Mouse (Mus musculus): ENCODE results near the gene Reg3g. TPM values are rescaled to one million over a fixed set of nuclear protein-coding genes. Genes with fewer than 3 reads are reported as not detected.
"Not testable (repeated sequence)": the region's sequence is repeated elsewhere in the genome, so short reads cannot be mapped to it uniquely, and the experiment has no call there.

Gene Reg3g
- polyA plus RNA-seq, 1 experiment from 2014 or later = not detected

DNA sequence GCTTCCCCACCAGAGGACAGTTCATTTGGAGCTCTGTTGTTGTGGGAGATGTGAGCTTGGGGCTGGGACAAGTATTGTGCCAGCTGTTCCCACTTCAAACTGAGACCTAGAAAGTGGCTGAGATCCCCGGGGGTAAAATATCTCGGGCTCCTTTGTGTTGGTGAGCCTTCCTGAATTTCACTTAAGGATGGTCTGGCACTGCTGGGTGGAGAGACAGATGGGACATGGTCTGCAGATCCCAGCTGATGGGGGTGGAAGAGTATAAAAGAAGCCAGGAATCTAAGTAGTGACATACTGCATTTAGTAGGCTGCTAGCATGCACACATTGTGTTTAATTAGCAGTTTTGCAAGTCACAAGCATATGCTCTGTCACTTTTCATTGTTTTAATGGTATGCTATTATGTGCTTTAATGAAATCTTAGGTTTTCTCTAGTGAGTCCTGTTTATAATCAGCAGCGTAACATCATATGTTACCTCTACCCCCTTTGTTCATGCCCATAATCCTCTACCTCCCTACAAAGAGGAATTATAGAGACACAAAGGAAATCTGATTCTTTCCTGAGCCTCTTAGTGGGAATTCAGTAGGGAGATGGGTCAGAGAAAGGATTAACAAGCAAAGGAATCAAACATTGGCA is 8.4 kb downstream of the Reg3g start:
- Histone ChIP-seq H3K27me3 (ENCODE audit: control insufficient read depth, insufficient read depth, low read length) (no peaks in the 10 kb centered on the region), H3K4me2 (replicated peaks) (no peak overlapping the region), H3K27ac (no peak overlapping the region), H3K9me3 (ENCODE audit: control insufficient read depth, low read length) (no peaks in the 10 kb centered on the region), H3K4me3 (replicated peaks; ENCODE audit: low read length) (no peak overlapping the region), H3K9ac (no peak overlapping the region), H3K4me1 (replicated peaks; ENCODE audit: control insufficient read depth, insufficient read depth, low read length) (no peaks in the 10 kb centered on the region), H3K36me3 (replicated peaks; ENCODE audit: control insufficient read depth, insufficient read depth) (no peaks in the 10 kb centered on the region)
- ATAC-seq (ENCODE audit: low FRiP score) (0 out of 2 replicates have a peak, but pooled peaks have one; percentile 21), DNase-seq (ENCODE audit: low spot score) (no peak)
- 45% methylated on average over 3 of the region's 3 CpGs for WGBS

DNA sequence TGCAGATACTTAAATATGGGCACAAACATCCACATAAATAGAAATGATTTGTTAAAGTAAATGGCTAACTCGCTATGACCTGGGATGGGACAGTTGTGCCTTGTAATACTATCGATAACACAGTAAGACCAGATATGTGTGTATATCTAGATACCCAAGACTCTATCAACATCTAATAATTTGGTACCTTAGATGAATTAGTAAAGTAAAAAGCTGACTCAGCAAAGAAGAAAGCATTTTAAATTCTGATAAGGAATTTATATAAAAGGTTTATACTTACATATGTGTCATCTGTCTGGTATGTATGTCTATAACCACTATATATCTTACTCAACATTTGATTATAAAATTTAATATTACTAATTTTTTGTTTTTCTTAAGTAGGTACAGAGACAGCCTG is 15.9 kb downstream of the Reg3g start:
- Histone ChIP-seq H3K4me1 (replicated peaks; ENCODE audit: control insufficient read depth, insufficient read depth, low read length) (no peaks in the 10 kb centered on the region), H3K4me2 (replicated peaks) (no peak overlapping the region), H3K36me3 (replicated peaks; ENCODE audit: control insufficient read depth, insufficient read depth) (no peaks in the 10 kb centered on the region), H3K27me3 (ENCODE audit: control insufficient read depth, insufficient read depth, low read length) (no peaks in the 10 kb centered on the region), H3K9me3 (ENCODE audit: control insufficient read depth, low read length) (no peaks in the 10 kb centered on the region), H3K27ac (no peak overlapping the region), H3K9ac (no peak overlapping the region), H3K4me3 (replicated peaks; ENCODE audit: low read length) (no peak overlapping the region)
- 94% methylated on average over 2 of the region's 2 CpGs for WGBS
- ATAC-seq (ENCODE audit: low FRiP score) = no peak
- no peak for DNase-seq (ENCODE audit: low spot score)

DNA sequence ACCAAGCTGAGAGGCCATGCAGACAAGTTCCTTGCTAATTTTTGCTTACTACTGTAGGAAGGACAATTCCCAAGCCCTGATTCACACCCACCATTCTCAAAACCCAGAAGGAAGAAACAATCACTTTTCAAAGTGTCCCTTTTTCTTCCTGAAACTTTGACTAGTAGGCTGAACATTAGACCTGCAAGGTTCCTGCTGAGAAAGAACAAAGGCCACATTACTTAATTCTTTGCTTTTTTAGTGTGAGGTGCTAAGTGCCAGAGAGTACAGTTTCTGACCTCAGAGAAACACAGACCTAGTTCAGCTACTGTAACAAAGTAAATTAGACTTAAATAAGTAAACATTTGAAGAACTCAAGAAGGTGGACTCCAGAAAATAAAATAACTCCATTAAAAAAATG is 20.3 kb downstream of the Reg3g start:
- no peak for DNase-seq (ENCODE audit: low spot score)

DNA sequence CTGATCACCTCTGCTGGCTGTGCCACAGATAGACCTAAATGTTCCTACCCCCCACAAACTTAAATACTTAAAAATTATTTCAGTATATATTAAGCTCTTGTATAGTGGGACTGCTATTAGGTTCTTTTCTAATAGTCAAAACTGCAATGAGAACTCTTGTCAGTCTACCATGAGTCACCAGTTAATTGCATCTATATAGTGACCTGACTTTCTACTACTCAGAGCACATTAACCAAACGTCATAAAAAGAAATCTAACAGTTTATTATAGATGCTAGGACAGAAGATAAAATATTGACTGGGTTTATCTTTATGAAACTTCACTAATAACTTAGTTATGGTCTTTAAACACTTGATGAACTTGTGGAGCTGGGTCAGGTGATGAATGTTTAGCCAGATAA is 21.5 kb downstream of the Reg3g start:
- Histone ChIP-seq H3K9me3 (ENCODE audit: control insufficient read depth, low read length) (no peaks in the 10 kb centered on the region), H3K9ac (no peak overlapping the region), H3K27ac (no peak overlapping the region), H3K36me3 (replicated peaks; ENCODE audit: control insufficient read depth, insufficient read depth) (no peaks in the 10 kb centered on the region), H3K27me3 (ENCODE audit: control insufficient read depth, insufficient read depth, low read length) (no peaks in the 10 kb centered on the region), H3K4me2 (replicated peaks) (no peak overlapping the region), H3K4me3 (replicated peaks; ENCODE audit: low read length) (no peak overlapping the region), H3K4me1 (replicated peaks; ENCODE audit: control insufficient read depth, insufficient read depth, low read length) (no peaks in the 10 kb centered on the region)
- ATAC-seq (ENCODE audit: low FRiP score) (no peak), DNase-seq (ENCODE audit: low spot score) (no peak)
- 72% methylated on average over 1 of the region's 1 CpGs for WGBS

More for the DNA sequence above, 20.3 kb downstream of the Reg3g start:
- no peaks in the 10 kb centered on the region for H3K27me3 ChIP-seq (ENCODE audit: control insufficient read depth, insufficient read depth, low read length)
- no peak overlapping the region for H3K9ac ChIP-seq
- no peaks in the 10 kb centered on the region for H3K36me3 ChIP-seq (replicated peaks; ENCODE audit: control insufficient read depth, insufficient read depth)
- H3K27ac ChIP-seq = no peak overlapping the region
- no peaks in the 10 kb centered on the region for H3K4me1 ChIP-seq (replicated peaks; ENCODE audit: control insufficient read depth, insufficient read depth, low read length)
- no peak for ATAC-seq (ENCODE audit: low FRiP score)
- H3K4me2 ChIP-seq (replicated peaks) = no peak overlapping the region
- H3K9me3 ChIP-seq (ENCODE audit: control insufficient read depth, low read length) = no peaks in the 10 kb centered on the region
- H3K4me3 ChIP-seq (replicated peaks; ENCODE audit: low read length) = no peak overlapping the region

DNA sequence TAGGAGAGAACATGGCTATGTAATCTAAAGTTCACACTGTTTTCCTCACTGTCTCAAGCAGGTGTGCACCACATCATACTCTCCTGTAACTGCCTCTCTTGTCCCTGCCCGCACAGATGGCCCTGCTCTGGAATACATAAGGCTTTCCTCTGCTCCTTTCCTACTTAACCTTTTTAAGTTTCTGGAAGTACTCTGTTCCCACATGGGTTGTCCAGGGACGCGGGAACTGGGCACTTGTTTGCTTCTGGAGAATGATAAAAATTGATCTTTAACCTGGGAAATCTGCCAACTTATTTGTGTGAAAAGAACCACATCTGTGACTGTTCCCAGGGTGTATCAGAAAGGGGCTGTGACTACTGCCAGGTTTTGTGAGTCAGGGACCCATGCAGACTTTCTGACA is 43.2 kb downstream of the Reg3g start:
- no peaks in the 10 kb centered on the region for H3K4me1 ChIP-seq (replicated peaks; ENCODE audit: control insufficient read depth, insufficient read depth, low read length)
- no peaks in the 10 kb centered on the region for H3K27me3 ChIP-seq (ENCODE audit: control insufficient read depth, insufficient read depth, low read length)
- no peaks in the 10 kb centered on the region for H3K36me3 ChIP-seq (replicated peaks; ENCODE audit: control insufficient read depth, insufficient read depth)
- no peak overlapping the region for H3K27ac ChIP-seq
- no peak overlapping the region for H3K9ac ChIP-seq
- H3K4me3 ChIP-seq (replicated peaks; ENCODE audit: low read length) = no peak overlapping the region
- 79% methylated on average over 3 of the region's 3 CpGs for WGBS
- no peak overlapping the region for H3K4me2 ChIP-seq (replicated peaks)
- no peaks in the 10 kb centered on the region for H3K9me3 ChIP-seq (ENCODE audit: control insufficient read depth, low read length)
- ATAC-seq (ENCODE audit: low FRiP score) = no peak
- DNase-seq (ENCODE audit: low spot score) = no peak

DNA sequence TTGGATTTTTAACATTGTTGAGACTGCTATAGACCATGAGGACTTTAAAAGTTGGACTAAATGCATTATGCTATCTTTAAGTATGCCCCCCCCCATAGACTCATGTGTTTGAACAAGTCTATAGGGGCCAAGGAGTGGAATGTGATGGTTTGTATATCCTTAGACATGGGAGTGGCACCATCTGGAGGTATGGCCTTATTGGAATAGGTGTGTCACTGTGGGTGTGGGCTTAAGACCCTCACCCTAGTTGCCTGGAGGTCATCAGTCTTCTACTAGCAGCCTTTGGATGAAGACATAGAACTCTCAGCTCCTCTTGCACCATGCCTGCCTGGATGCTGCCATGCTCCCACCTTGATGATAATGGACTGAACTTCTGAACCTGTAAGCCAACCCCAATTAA is 46.3 kb downstream of the Reg3g start, which contains the start of gene Reg1:
Reg1 (plus strand) TSS at position 301 of the 400 bp plus-strand sequence.
- H3K36me3 ChIP-seq (replicated peaks; ENCODE audit: control insufficient read depth, insufficient read depth); DNase-seq (ENCODE audit: low spot score); H3K4me3 ChIP-seq (replicated peaks; ENCODE audit: low read length); H3K9ac ChIP-seq; H3K4me2 ChIP-seq (replicated peaks); ATAC-seq (ENCODE audit: low FRiP score); H3K27ac ChIP-seq; H3K4me1 ChIP-seq (replicated peaks; ENCODE audit: control insufficient read depth, insufficient read depth, low read length); H3K27me3 ChIP-seq (ENCODE audit: control insufficient read depth, insufficient read depth, low read length); H3K9me3 ChIP-seq (ENCODE audit: control insufficient read depth, low read length): not testable (repeated sequence)

Other genes starting within 250 kb of the Reg3g start
- 3.3 and 4.5 TPM in 2 replicates for gene Reg3b, start 98.2 kb downstream of the Reg3g start, polyA plus RNA-seq (2014; fragmentation: Nextera tagmentation; extraction: Ambion mirVana)
- gene Reg3d, start 90.0 kb downstream of the Reg3g start, polyA plus RNA-seq (2014; fragmentation: Nextera tagmentation; extraction: Ambion mirVana) = not detected in 2 replicates
- not detected in 2 replicates for gene Reg3a, start 88.2 kb downstream of the Reg3g start, polyA plus RNA-seq (2014; fragmentation: Nextera tagmentation; extraction: Ambion mirVana)
- gene Reg2, start 73.2 kb downstream of the Reg3g start, polyA plus RNA-seq (2014; fragmentation: Nextera tagmentation; extraction: Ambion mirVana) = not detected in 2 replicates
- not detected in 2 replicates for gene Reg1, start 46.2 kb downstream of the Reg3g start, polyA plus RNA-seq (2014; fragmentation: Nextera tagmentation; extraction: Ambion mirVana)